Comparison of ENCODE assay signal across 8 mouse cellular contexts in genomic region chr17:47899156-47899555, GRCm38 (mm10). TPM values are rescaled to one million over a fixed set of nuclear protein-coding genes. Genes with fewer than 3 reads are reported as not detected.
DNase-seq lines count a peak whose midpoint lies in the region; ATAC-seq lines count a peak whose summit lies in the region.

No protein-coding gene starts in this region.

- H3K27me3 ChIP-seq in kidney, embryonic 15.5 days, result no peaks in the 10 kb centered on the region
- no peaks in the 10 kb centered on the region for H3K27me3 ChIP-seq in liver, embryonic 13.5 days
- peaks cover 4% of the 10 kb centered on the region; the same call in 1 of the 2 replicates for H3K27me3 ChIP-seq in neural tube, embryonic 14.5 days (ENCODE audit: control insufficient read depth, insufficient read depth, low read length)

- no peak overlapping the region for H3K4me2 ChIP-seq in kidney, embryonic 15.5 days
- no peak overlapping the region for H3K4me2 ChIP-seq in liver, embryonic 13.5 days
- no peak overlapping the region for H3K4me2 ChIP-seq in neural tube, embryonic 14.5 days (ENCODE audit: low read depth, low read length)

- H3K4me3 ChIP-seq in kidney, embryonic 15.5 days (replicated peaks), result no peak overlapping the region
- no peak overlapping the region for H3K4me3 ChIP-seq in liver, embryonic 13.5 days (replicated peaks)
- no peak overlapping the region for H3K4me3 ChIP-seq in neural tube, embryonic 14.5 days (ENCODE audit: low read depth, low read length)

- ATAC-seq in kidney, embryonic 15.5 days (replicated peaks; ENCODE audit: low FRiP score), result no peak
- peak; percentile 75 for ATAC-seq in liver, embryonic 13.5 days (ENCODE audit: low read depth)
- no peak for ATAC-seq in neural tube, embryonic 14.5 days (ENCODE audit: low read depth)

- H3K27ac ChIP-seq in kidney, embryonic 15.5 days, result peak overlapping the region; percentile 80
- H3K27ac ChIP-seq in liver, embryonic 13.5 days, result peak overlapping the region; percentile 43; the same call in 1 of the 2 replicates
- 0 out of 2 replicates have a peak overlapping the region, but pooled peaks have one; percentile 18 for H3K27ac ChIP-seq in neural tube, embryonic 14.5 days (ENCODE audit: low read depth, low read length)

- peak; percentile 39 for DNase-seq in adrenal gland, postnatal 10 days
- no peak for DNase-seq in adrenal gland, adult (ENCODE audit: inconsistent age in 2 of 2, low spot score in 1 of 2)
- DNase-seq in kidney, adult 18-20 months, result no peak
- DNase-seq in liver, embryonic 13.5 days, result no peak
- no peak for DNase-seq in ovary, postnatal 14 days (ENCODE audit: low spot score)
- no peak for DNase-seq in layer of hippocampus, postnatal 25 days (ENCODE audit: extremely low spot score in 1 of 2, low spot score in 1 of 2)

- no peak overlapping the region for H3K9ac ChIP-seq in kidney, embryonic 15.5 days
- no peak overlapping the region for H3K9ac ChIP-seq in liver, embryonic 13.5 days
- H3K9ac ChIP-seq in neural tube, embryonic 14.5 days (replicated peaks; ENCODE audit: low read depth, low read length), result no peak overlapping the region

- WGBS in kidney, embryonic 15.5 days, result 37% methylated on average over 4 of the region's 4 CpGs
- 56% methylated on average over 4 of the region's 4 CpGs for WGBS in liver, embryonic 13.5 days (ENCODE audit: insufficient replicate concordance)
- WGBS in neural tube, embryonic 14.5 days, result 20% methylated on average over 4 of the region's 4 CpGs

- peaks cover 44% of the 10 kb centered on the region for H3K36me3 ChIP-seq in kidney, embryonic 15.5 days
- peaks cover 24% of the 10 kb centered on the region for H3K36me3 ChIP-seq in liver, embryonic 13.5 days
- no peaks in the 10 kb centered on the region for H3K36me3 ChIP-seq in neural tube, embryonic 14.5 days (ENCODE audit: control insufficient read depth, insufficient read depth, low read length)

- no peaks in the 10 kb centered on the region for H3K9me3 ChIP-seq in kidney, embryonic 15.5 days (replicated peaks)
- H3K9me3 ChIP-seq in liver, embryonic 13.5 days (replicated peaks), result no peaks in the 10 kb centered on the region
- no peaks in the 10 kb centered on the region for H3K9me3 ChIP-seq in neural tube, embryonic 14.5 days (ENCODE audit: control insufficient read depth, low read length)

- H3K4me1 ChIP-seq in kidney, embryonic 15.5 days, result peaks cover 37% of the 10 kb centered on the region
- H3K4me1 ChIP-seq in liver, embryonic 13.5 days (replicated peaks), result peaks cover 30% of the 10 kb centered on the region
- peaks cover 14% of the 10 kb centered on the region; the same call in 1 of the 2 replicates for H3K4me1 ChIP-seq in neural tube, embryonic 14.5 days (ENCODE audit: control insufficient read depth, insufficient read depth, low read length)

RNA-seq across cellular contexts. Expression of gene Foxp4, which starts 25.3 kb away (rescaled TPM):
- 10 to 100 TPM; 24.8 to 25.6 TPM for total RNA-seq in adrenal gland, postnatal 10 days (2021)
- 13.0 and 13.7 TPM in 2 replicates for polyA plus RNA-seq in kidney, embryonic 15.5 days (2015; fragmentation: Nextera tagmentation; extraction: Ambion mirVana)
- polyA plus RNA-seq in liver, embryonic 13.5 days (2015; fragmentation: Nextera tagmentation; extraction: Ambion mirVana), result 3.8 and 3.9 TPM in 2 replicates
- 28.7 and 29.1 TPM in 2 replicates for polyA plus RNA-seq in neural tube, embryonic 14.5 days (2014; fragmentation: Nextera tagmentation; extraction: Ambion mirVana)
- 10 to 100 TPM; 40.3 to 50.2 TPM for total RNA-seq in layer of hippocampus, postnatal 25 days (2021)

Comparison
In these comparisons a context has a peak if more than half of its experiments do, and no peak if none do; other contexts are left out.
1. H3K27ac ChIP-seq: peak in every context shown above with its lines; median percentile 80 in kidney, embryonic 15.5 days; 43 in liver, embryonic 13.5 days; 18 in neural tube, embryonic 14.5 days.